Mouse (Mus musculus) CH12.LX (cell line): ENCODE data around the gene Catip. TPM values are rescaled to one million over a fixed set of nuclear protein-coding genes. Genes with fewer than 3 reads are reported as not detected.

Experiments
- DNase-seq: peaks from one replicate; pipeline ENCODE4 v3.0.0-alpha.2; 2013; ENCODE audit errors: extremely low read depth
- H3K27ac ChIP-seq: 2 replicates; pipeline ENCODE4 v1.5.1; 2012; ENCODE audit warnings: low read depth, mild to moderate bottlenecking, control low read depth, moderate library complexity; ENCODE audit not compliant: insufficient read depth
- H3K27me3 ChIP-seq: replicated peaks from 2 replicates; pipeline ENCODE3; 2012; ENCODE audit warnings: inconsistent platforms
- H3K36me3 ChIP-seq, 2 experiments: replicated peaks in 1 of 2; 2 replicates each; pipeline versions ENCODE3 to v1.6.1; 2012; ENCODE audit warnings: inconsistent platforms in 1 of 2, low read length in 1 of 2, mild to moderate bottlenecking in 1 of 2, mixed read lengths in 1 of 2, moderate library complexity in 1 of 2; ENCODE audit not compliant: control insufficient read depth in 1 of 2, insufficient read depth in 1 of 2
- H3K4me1 ChIP-seq, 2 experiments: 2 replicates each; pipeline ENCODE4 v1.6.1; 2012; ENCODE audit warnings: inconsistent platforms in 1 of 2, moderate library complexity in 1 of 2; ENCODE audit not compliant: insufficient read depth in 2 of 2, control insufficient read depth in 1 of 2
- H3K4me2 ChIP-seq: 2 replicates; pipeline ENCODE4 v1.6.1; 2012; ENCODE audit warnings: low read depth, mild to moderate bottlenecking, control low read depth; ENCODE audit not compliant: poor library complexity, insufficient read depth, severe bottlenecking
- H3K4me3 ChIP-seq, 3 experiments: fragments of 150-350 bp in 1 of 3; sonication (generic) in 1 of 3; replicated peaks in 1 of 3; 2 replicates each; pipeline versions ENCODE3 to v1.5.1; 2011 to 2012; ENCODE audit warnings: low read depth in 2 of 3, low read length in 2 of 3, mild to moderate bottlenecking in 2 of 3, moderate library complexity in 2 of 3, control low read depth in 1 of 3, improper control_type of control experiment in 1 of 3, inconsistent platforms in 1 of 3, mixed read lengths in 1 of 3; ENCODE audit not compliant: poor library complexity in 1 of 3
- H3K79me2 ChIP-seq: replicated peaks from 2 replicates; pipeline ENCODE4 v1.6.1; 2012; ENCODE audit warnings: mild to moderate bottlenecking, moderate library complexity; ENCODE audit not compliant: control insufficient read depth, poor library complexity, insufficient read depth, severe bottlenecking; ENCODE audit errors: extremely low read depth
- H3K9ac ChIP-seq: 2 replicates; pipeline ENCODE4 v1.6.1; 2012; ENCODE audit warnings: low read depth, mild to moderate bottlenecking, control low read depth, moderate library complexity; ENCODE audit not compliant: insufficient read depth
- H3K9me3 ChIP-seq: replicated peaks from 2 replicates; pipeline ENCODE3; 2012; ENCODE audit warnings: low read length, inconsistent platforms, mixed read lengths
- BHLHE40 ChIP-seq: IDR thresholded peaks from 2 replicates; pipeline ENCODE4 v1.6.1; 2011; ENCODE audit warnings: mild to moderate bottlenecking, low read depth, low read length, improper control_type of control experiment
- CHD1 ChIP-seq: IDR thresholded peaks from 2 replicates; pipeline ENCODE4 v1.6.1; 2012; ENCODE audit warnings: low read depth, low read length, improper control_type of control experiment, inconsistent platforms
- CHD2 ChIP-seq: IDR thresholded peaks from 2 replicates; pipeline ENCODE4 v1.6.1; 2011; ENCODE audit warnings: low read length, improper control_type of control experiment
- CTCF ChIP-seq, 2 experiments: IDR thresholded peaks in 1 of 2; conservative IDR thresholded peaks in 1 of 2; 2 replicates each; pipeline ENCODE4 v1.5.1; 2011 to 2012; ENCODE audit warnings: low read depth in 2 of 2, low read length in 2 of 2, improper control_type of control experiment in 1 of 2, inconsistent platforms in 1 of 2, mild to moderate bottlenecking in 1 of 2, moderate library complexity in 1 of 2
- E2F4 ChIP-seq: IDR thresholded peaks from 2 replicates; pipeline ENCODE4 v1.6.1; 2011; ENCODE audit warnings: low read depth, low read length, improper control_type of control experiment; ENCODE audit not compliant: insufficient replicate concordance
- ELF1 ChIP-seq: IDR thresholded peaks from 2 replicates; pipeline ENCODE4 v1.6.1; 2014; ENCODE audit warnings: low read depth, mild to moderate bottlenecking, inconsistent platforms, low read length, improper control_type of control experiment
- EP300 ChIP-seq: IDR thresholded peaks from 2 replicates; pipeline ENCODE4 v1.6.1; 2011; ENCODE audit warnings: low read length, improper control_type of control experiment
- ETS1 ChIP-seq: conservative IDR thresholded peaks from 2 replicates; pipeline ENCODE4 v1.6.1; 2012; ENCODE audit warnings: low read depth, mild to moderate bottlenecking, inconsistent platforms, low read length, improper control_type of control experiment, moderate library complexity
- HCFC1 ChIP-seq: IDR thresholded peaks from 2 replicates; pipeline ENCODE4 v1.6.1; 2012; ENCODE audit warnings: low read depth, mild to moderate bottlenecking, inconsistent platforms, low read length, improper control_type of control experiment
- KAT2A ChIP-seq: IDR thresholded peaks from 2 replicates; pipeline ENCODE4 v1.6.1; 2012; ENCODE audit warnings: low read length, improper control_type of control experiment, inconsistent platforms; ENCODE audit not compliant: insufficient replicate concordance
- MAFK ChIP-seq: IDR thresholded peaks from 2 replicates; pipeline ENCODE4 v1.6.1; 2011; ENCODE audit warnings: low read length, improper control_type of control experiment; ENCODE audit not compliant: insufficient replicate concordance
- MAX ChIP-seq: IDR thresholded peaks from 2 replicates; pipeline ENCODE4 v1.6.1; 2011; ENCODE audit warnings: low read length, improper control_type of control experiment
- MEF2A ChIP-seq: IDR thresholded peaks from 2 replicates; pipeline ENCODE4 v1.6.1; 2014; ENCODE audit warnings: low read depth, mild to moderate bottlenecking, inconsistent platforms, low read length, improper control_type of control experiment, borderline replicate concordance
- MXI1 ChIP-seq: IDR thresholded peaks from 2 replicates; pipeline ENCODE4 v1.6.1; 2011; ENCODE audit warnings: mild to moderate bottlenecking, low read depth, low read length, improper control_type of control experiment
- MYC ChIP-seq: IDR thresholded peaks from 2 replicates; pipeline ENCODE4 v1.6.1; 2011; ENCODE audit warnings: low read depth, mild to moderate bottlenecking, improper control_type of control experiment, low read length
- PAX5 ChIP-seq: IDR thresholded peaks from 2 replicates; pipeline ENCODE4 v1.6.1; 2012; ENCODE audit warnings: low read length, inconsistent platforms, mixed read lengths
- POLR2AphosphoS2 ChIP-seq: IDR thresholded peaks from 2 replicates; pipeline ENCODE4 v1.6.1; 2011; ENCODE audit warnings: low read depth, low read length, improper control_type of control experiment
- SIN3A ChIP-seq: IDR thresholded peaks from 2 replicates; pipeline ENCODE4 v1.6.1; 2012; ENCODE audit warnings: low read length, improper control_type of control experiment, inconsistent platforms
- TBP ChIP-seq: conservative IDR thresholded peaks from 2 replicates; pipeline ENCODE4 v1.6.1; 2011; ENCODE audit warnings: low read depth, low read length, improper control_type of control experiment
- TCF12 ChIP-seq: IDR thresholded peaks from 2 replicates; pipeline ENCODE4 v1.6.1; 2014; ENCODE audit warnings: low read depth, mild to moderate bottlenecking, inconsistent platforms, low read length, improper control_type of control experiment
- USF1 ChIP-seq: IDR thresholded peaks from 2 replicates; pipeline ENCODE4 v1.6.1; 2014; ENCODE audit warnings: low read depth, mild to moderate bottlenecking, inconsistent platforms, low read length, improper control_type of control experiment
- USF2 ChIP-seq: conservative IDR thresholded peaks from 2 replicates; pipeline ENCODE4 v1.6.1; 2011; ENCODE audit warnings: low read depth, low read length, improper control_type of control experiment
- ZC3H11A ChIP-seq: IDR thresholded peaks from 2 replicates; pipeline ENCODE4 v1.6.1; 2012; ENCODE audit warnings: low read depth, mild to moderate bottlenecking, inconsistent platforms, low read length, improper control_type of control experiment
- ZKSCAN1 ChIP-seq: IDR thresholded peaks from 2 replicates; pipeline ENCODE4 v1.6.1; 2012; ENCODE audit warnings: low read depth, inconsistent platforms, low read length, improper control_type of control experiment, borderline replicate concordance
- ZMIZ1 ChIP-seq: IDR thresholded peaks from 2 replicates; pipeline ENCODE4 v1.6.1; 2012; ENCODE audit warnings: low read depth, mild to moderate bottlenecking, inconsistent platforms, low read length, improper control_type of control experiment
- ZNF384 ChIP-seq: IDR thresholded peaks from 2 replicates; pipeline ENCODE4 v1.6.1; 2012; ENCODE audit warnings: low read depth, low read length, improper control_type of control experiment, inconsistent platforms
- dilution Hi-C: fragments of 300-500 bp; cut with MboI; formaldehyde crosslinking; loops from 2 replicates; pipeline ENCODE4 v1.14.3; 2020; ENCODE audit warnings: low sequenced_read_pairs; ENCODE audit not compliant: extremely low pct_unique_long_range_greater_than_20kb, extremely low pct_ligation_motif_present
- in situ Hi-C: fragments of 300-500 bp; cut with MboI; formaldehyde crosslinking; loops from 3 replicates; pipeline ENCODE4 v1.14.3; 2019; ENCODE audit warnings: low sequenced_read_pairs, low pct_ligation_motif_present, low pct_unique_long_range_greater_than_20kb, mixed read lengths
- polyA plus RNA-seq: library from polyadenylated mRNA; unstranded; fragments of >175 nt; gene quantifications from 2 replicates; pipeline ENCODE4 v1.2.1, GENCODE M21; 2012; ENCODE audit warnings: low read depth; ENCODE audit not compliant: insufficient read length
- total RNA-seq, 2 experiments: library from RNA; depleted of rRNA; stranded (reverse); fragments of 300-350 nt in 1 of 2; fragments of >200 nt in 1 of 2; gene quantifications; 2 replicates each; pipeline ENCODE4 v1.2.3; 2012 to 2014

Catip gene
- total and polyA plus RNA-seq, 3 experiments = 0.11 to 2.6 (median 0.30) TPM

GRCm38 (mm10) chr1:74364270-74364669, 2.4 kb downstream of the Catip start:
- H3K4me1 ChIP-seq = peaks cover 46 to 73% of the 10 kb centered on the region in 2 experiments
- TF ChIP-seq USF1 (no peak), HCFC1 (no peak), MAX (no peak), MEF2A (no peak), KAT2A (no peak), CHD1 (no peak), TBP (no peak), CHD2 (no peak), E2F4 (no peak), PAX5 (no peak), ZNF384 (no peak), EP300 (no peak), ZMIZ1 (no peak), SIN3A (no peak), ELF1 (no peak), MXI1 (no peak), USF2 (no peak), TCF12 (no peak), ETS1 (no peak)
- dilution Hi-C loops = no loop called here

GRCm38 (mm10) chr1:74367886-74368645, 6.2 kb downstream of the Catip start:
- Histone ChIP-seq H3K27ac (no peak overlapping the region), H3K4me3 (no peak overlapping the region), H3K27me3 (no peaks in the 10 kb centered on the region), H3K79me2 (no peaks in the 10 kb centered on the region), H3K9me3 (no peaks in the 10 kb centered on the region), H3K4me1 (peaks cover 27 to 51% of the 10 kb centered on the region in 2 experiments), H3K4me2 (no peak overlapping the region), H3K9ac (no peak overlapping the region), H3K36me3 (peaks cover 0 to 6% of the 10 kb centered on the region in 2 experiments)
- dilution Hi-C loops = no loop called here
- TF ChIP-seq MEF2A (no peak), TCF12 (no peak), HCFC1 (no peak), CTCF (conservative IDR thresholded peaks at IDR 0.05 in 1 of 2, IDR thresholded peaks at IDR 0.05 in 1 of 2; ENCODE audit: low read depth in 2 of 2, low read length in 2 of 2) (no peak), BHLHE40 (no peak), CHD1 (no peak), MAFK (no peak), MYC (no peak), ZC3H11A (no peak), ETS1 (no peak), ZKSCAN1 (no peak), POLR2AphosphoS2 (no peak)
- DNase-seq = no peak
- in situ Hi-C loops = no loop called here

More at GRCm38 (mm10) chr1:74364270-74364669, 2.4 kb downstream of the Catip start:
- peaks cover 0 to 6% of the 10 kb centered on the region in 2 experiments for H3K36me3 ChIP-seq
- no peaks in the 10 kb centered on the region for H3K27me3 ChIP-seq
- H3K4me3 ChIP-seq = no peak overlapping the region
- in situ Hi-C loops = loop anchor here (5.0 kb wide), 1 partner anchor 57 kb away; the partner anchor contains the start of gene Tmbim1
- no peaks in the 10 kb centered on the region for H3K9me3 ChIP-seq
- no peak overlapping the region for H3K27ac ChIP-seq
- no peak overlapping the region for H3K9ac ChIP-seq
- DNase-seq = no peak
- H3K79me2 ChIP-seq = no peaks in the 10 kb centered on the region
- no peak overlapping the region for H3K4me2 ChIP-seq
